Mouse (Mus musculus): ENCODE measurements around the gene Tbcc.
A peak's percentile ranks its signal among the peaks of the same experiment; 100 is the strongest.

Tbcc gene

DNA sequence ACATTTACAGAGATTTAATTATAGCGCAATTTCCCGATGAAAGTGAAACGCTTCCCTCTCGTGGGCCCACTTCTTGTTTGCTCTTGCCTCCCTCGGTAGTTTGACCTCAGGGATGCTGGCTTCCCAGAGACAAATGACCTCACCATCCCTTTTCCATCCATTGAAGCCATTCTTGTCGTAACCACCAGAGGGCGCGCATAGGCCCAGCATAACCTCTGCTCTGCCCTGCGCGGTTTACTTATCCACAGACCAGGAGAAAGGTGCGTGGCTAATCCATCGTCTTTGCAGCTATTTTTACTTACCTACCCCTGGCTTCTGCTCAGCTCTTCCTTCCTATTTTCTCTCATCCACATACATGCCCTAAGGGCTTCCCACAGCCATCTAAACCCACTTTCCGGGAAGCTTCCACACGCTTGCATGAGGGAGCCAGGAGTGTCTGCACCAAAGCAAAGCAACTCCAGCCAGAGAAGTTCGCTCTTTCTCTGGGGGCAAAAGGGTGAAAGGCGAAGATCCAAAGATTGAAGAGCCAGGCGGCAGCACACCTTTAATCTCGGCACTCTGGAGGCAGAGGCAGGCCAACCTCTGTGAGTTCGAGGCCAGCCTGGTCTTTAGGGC is 13.5 kb downstream of the Tbcc start:
- DNase-seq (ENCODE audit: low spot score in 2 of 2) = peak in 1 of 2 experiments; percentile 66

DNA sequence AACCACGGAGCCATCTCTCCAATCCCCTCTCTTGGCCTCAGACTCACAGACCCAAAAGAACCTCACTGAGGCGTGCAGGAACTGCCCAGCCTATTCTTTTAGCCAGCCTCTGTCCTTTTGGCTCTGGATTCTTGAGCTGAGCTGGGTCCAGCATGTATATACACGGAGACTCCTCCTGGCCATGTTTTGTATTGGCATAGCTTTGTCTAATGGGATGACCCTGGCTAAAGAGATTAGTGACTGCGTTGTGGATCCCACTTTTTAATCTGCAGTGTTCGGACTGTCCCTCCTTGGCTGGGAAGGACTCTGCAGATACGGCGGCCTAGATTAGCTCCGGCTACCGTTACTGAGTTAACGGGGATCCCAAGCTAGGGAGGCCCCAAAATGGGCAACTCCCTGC is 19.7 kb downstream of the Tbcc start, which contains the start of gene Prph2:
Prph2 (plus strand) TSS at position 274 of the 400 bp plus-strand sequence.
- no peak for DNase-seq (ENCODE audit: low spot score in 2 of 2)

DNA sequence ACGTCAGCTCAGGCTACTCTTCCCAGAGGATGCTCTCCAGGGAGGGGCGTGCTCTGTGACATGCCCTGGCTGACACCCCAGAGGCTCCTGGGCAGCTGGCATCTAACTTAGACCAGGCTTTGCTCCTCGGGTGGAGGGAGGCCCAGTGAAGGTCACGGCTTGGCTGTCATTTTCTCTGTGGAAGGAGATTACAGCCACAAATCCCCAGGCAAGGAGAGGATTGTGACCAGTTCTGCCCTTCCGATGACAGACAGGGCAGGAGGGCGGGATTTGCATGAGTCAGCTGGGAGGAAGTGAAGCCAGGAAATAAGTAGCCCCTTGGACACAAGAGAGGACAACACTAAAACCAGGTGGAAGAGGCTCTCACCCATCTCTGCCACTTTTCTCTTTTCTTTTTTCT is 21.8 kb downstream of the Tbcc start:
- DNase-seq (ENCODE audit: low spot score in 2 of 2) = no peak

DNA sequence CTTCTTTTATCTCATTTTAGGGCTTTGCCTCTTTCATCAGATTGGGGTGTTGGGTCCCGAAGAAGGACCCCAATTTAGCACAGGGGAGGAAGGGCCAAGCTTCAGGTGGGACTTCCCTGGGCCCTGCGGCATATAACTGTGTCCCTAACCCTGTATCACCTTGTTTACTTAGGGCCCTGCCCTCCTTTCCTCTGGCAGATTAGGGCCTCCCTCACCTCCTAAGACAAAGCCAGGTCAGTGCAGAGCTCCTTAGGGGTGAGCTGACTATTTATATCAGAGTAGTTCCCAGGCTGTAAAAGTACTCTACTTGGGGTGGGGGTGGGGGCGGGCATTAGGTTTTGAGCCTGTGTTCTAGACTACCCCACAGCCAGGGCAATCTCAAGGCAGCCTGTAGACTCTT is 24.6 kb downstream of the Tbcc start:
- DNase-seq (ENCODE audit: low spot score in 2 of 2) = no peak

DNA sequence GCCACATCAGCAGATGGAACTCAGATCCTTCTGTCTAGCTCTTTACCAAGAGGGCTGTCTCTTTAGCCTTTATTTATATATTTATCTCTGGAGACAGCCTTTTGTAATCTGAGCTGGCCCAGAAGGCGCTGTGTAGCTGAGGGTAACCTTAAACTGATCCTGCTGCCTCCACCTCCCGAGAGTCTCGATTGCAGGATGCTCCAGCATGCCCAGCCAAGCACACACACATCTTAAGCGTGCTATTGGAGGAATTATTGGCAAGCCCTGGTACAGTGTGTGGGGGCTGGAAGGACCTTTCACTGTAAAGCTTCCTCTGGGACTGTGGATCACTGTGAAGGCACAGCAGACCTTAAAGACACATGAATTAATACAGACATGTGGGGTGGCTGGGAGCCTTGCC is 28.5 kb downstream of the Tbcc start:
- DNase-seq (ENCODE audit: low spot score in 2 of 2) = no peak

- DNase-seq (ENCODE audit: low spot score in 2 of 2) = no peak
Measured at GRCm38 (mm10) chr17:46920855-46921254, 30.4 kb downstream of the Tbcc start.

- DNase-seq (ENCODE audit: low spot score in 2 of 2) = no peak
Measured at GRCm38 (mm10) chr17:46926192-46926591, 35.7 kb downstream of the Tbcc start.

- no peak for DNase-seq (ENCODE audit: low spot score in 2 of 2)
Measured at GRCm38 (mm10) chr17:46926941-46927340, 36.5 kb downstream of the Tbcc start.

GRCm38 (mm10) chr17:46927781-46928180 is 37.3 kb downstream of the Tbcc start:
- DNase-seq (ENCODE audit: low spot score in 2 of 2) = no peak

GRCm38 (mm10) chr17:46929277-46929676 is 38.8 kb downstream of the Tbcc start:
- no peak for DNase-seq (ENCODE audit: low spot score in 2 of 2)

- no peak for DNase-seq (ENCODE audit: low spot score in 2 of 2)
Measured at GRCm38 (mm10) chr17:46929897-46930296, 39.4 kb downstream of the Tbcc start.

DNA sequence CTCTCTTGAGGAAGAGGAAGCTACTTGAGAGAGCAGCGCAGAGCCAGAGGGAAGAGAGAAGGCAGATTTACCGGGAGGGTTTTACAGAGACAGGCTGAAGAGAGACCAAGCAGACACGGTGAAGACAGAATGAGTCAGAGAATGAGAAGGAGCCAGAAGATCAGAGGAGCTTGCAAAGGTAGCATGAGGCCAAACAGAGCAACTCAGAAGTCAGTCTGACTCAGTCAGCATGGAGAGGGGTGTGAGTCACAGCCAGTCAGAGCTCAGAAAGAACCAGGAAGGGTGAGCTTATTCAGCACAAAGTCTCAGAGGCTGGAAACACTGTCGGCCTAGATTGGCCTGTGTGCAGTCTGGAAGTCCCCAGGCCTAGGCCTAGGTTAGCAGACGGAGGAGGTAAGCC is 42.5 kb downstream of the Tbcc start:
- no peak for DNase-seq (ENCODE audit: low spot score in 2 of 2)

DNA sequence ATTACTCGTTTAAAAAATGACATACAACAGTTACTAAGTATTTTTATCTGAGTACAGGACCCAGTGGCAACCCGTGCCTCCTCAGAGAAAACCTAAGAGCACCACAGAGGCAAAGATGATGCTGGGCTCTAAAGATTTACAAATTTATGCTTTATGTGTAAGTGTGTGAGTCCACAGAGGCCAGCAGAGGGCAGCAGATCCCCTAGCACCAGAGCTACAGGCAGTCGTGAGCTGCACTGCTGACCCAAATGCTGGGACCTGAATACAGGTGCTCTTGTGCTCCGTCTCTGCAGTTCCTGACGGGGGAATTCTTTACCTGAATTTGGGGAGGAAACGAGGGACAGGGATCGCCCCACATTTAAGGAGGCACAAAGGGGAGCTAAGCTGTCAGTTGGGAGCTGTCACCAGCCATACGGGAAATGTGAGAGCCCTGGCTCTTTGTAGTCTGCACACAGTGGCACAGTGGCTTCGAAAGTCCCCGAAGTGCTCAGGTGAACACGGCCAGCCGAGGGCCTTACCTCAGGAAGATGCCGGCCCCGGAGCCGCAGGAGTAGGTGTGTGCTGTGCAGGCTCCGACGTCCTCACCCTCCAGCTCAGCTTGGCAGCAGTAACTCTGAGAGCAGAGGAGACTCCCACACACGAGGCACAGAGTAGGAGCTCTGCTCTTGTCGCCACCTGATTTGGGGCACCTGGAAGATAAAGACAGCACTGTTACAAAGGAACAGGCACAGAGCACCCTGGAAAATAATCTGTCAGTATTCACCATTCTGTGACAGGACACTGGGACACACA is 43.3 kb downstream of the Tbcc start:
- DNase-seq (ENCODE audit: low spot score in 2 of 2) = peak in 1 of 2 experiments; percentile 54

DNA sequence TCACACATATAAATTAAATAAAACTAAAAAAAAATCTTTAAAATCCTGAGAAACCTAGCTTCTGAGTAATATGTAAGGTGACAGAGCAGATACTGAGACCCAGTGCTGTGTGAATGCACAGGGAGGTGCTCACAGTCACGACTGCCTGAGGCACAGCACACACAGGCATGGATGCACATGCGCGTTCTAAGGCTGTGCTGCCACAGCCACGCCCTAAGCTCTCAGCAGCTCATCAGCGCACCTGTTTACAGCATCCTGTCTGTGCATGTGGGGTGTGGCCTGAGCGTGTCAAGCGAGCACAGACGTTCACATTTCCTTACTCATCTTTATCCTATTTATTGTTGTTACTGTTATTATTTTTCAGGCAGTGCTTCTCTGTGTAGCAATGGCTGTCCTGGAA is 50.0 kb downstream of the Tbcc start:
- no peak for DNase-seq (ENCODE audit: low spot score in 2 of 2)
